ENCODE assay signal across 21 mouse cellular contexts in genomic region chr13:100463527-100464222, GRCm38 (mm10). TPM values are rescaled to one million over a fixed set of nuclear protein-coding genes. Genes with fewer than 3 reads are reported as not detected.
DNase-seq lines count a peak whose midpoint lies in the region; ATAC-seq lines count a peak whose summit lies in the region.
"Had no signal": no experiment of that assay in that cellular context is flagged by ENCODE, and none has a peak within 500 bp of the region (broad histone marks: within the 10 kb centered on the region; RNA-seq: fewer than 3 reads in every experiment).

No protein-coding gene starts in this region.

- no peak overlapping the region for H3K9ac ChIP-seq in kidney, embryonic 14.5 days (ENCODE audit: low read depth, low read length)
- no peak overlapping the region for H3K9ac ChIP-seq in midbrain, embryonic 16.5 days (ENCODE audit: low read depth, low read length)
- H3K9ac ChIP-seq: forebrain, postnatal 0 days; hindbrain, embryonic 14.5 days; midbrain, embryonic 12.5 days had no signal

- H3K36me3 ChIP-seq in kidney, embryonic 14.5 days (ENCODE audit: control insufficient read depth, insufficient read depth, low read length): peaks cover 38% of the 10 kb centered on the region
- peaks cover 28% of the 10 kb centered on the region for H3K36me3 ChIP-seq in midbrain, embryonic 16.5 days (ENCODE audit: control insufficient read depth, insufficient read depth, low read length)

- peak; percentile 1 for DNase-seq in NIH3T3 (ENCODE audit: low read depth)
- peak; percentile 50 for DNase-seq in c-Kit-positive CD71-positive TER-119-positive erythroid progenitor cells, embryonic 14.5 days (ENCODE audit: low spot score)
- peak; percentile 12 for DNase-seq in liver
- DNase-seq in kidney, adult 18-20 months: no peak
- DNase-seq in gastrocnemius, postnatal 4 days (ENCODE audit: low spot score in 2 of 2): no peak
- DNase-seq: cerebellum, adult 11 months; forebrain, postnatal 0 days; kidney, adult 11 months; kidney, postnatal 25 days; layer of hippocampus, postnatal 36 days; left cerebral cortex, postnatal 4 days; lung, adult 18-20 months; lung, postnatal 4 days had no signal

- peak; percentile 46; the same call in 1 of the 2 replicates for ATAC-seq in megakaryocyte progenitor cell, adult 5-6 weeks (replicated peaks; ENCODE audit: poor library complexity)
- ATAC-seq in kidney, embryonic 14.5 days (ENCODE audit: low FRiP score, low TSS enrichment): no peak
- no peak for ATAC-seq in midbrain, embryonic 16.5 days
- ATAC-seq: forebrain, postnatal 0 days had no signal

- WGBS in kidney, embryonic 14.5 days: 74% methylated on average over 2 of the region's 2 CpGs
- WGBS in midbrain, embryonic 16.5 days: 100% methylated on average over 2 of the region's 2 CpGs

- no peaks in the 10 kb centered on the region for H3K4me1 ChIP-seq in kidney, embryonic 14.5 days (ENCODE audit: control insufficient read depth, insufficient read depth, low read length)
- H3K4me1 ChIP-seq in midbrain, embryonic 16.5 days (ENCODE audit: control insufficient read depth, insufficient read depth, low read length): no peaks in the 10 kb centered on the region
- H3K4me1 ChIP-seq: midbrain, embryonic 12.5 days had no signal

- H3K27me3 ChIP-seq in kidney, embryonic 14.5 days (ENCODE audit: control insufficient read depth, insufficient read depth, low read length): no peaks in the 10 kb centered on the region
- no peaks in the 10 kb centered on the region for H3K27me3 ChIP-seq in midbrain, embryonic 16.5 days (ENCODE audit: control insufficient read depth, insufficient read depth, low read depth, low read length)
- H3K27me3 ChIP-seq: midbrain, embryonic 12.5 days had no signal

- H3K9me3 ChIP-seq in kidney, embryonic 14.5 days (ENCODE audit: control insufficient read depth, low read length): no peaks in the 10 kb centered on the region
- peaks cover 10% of the 10 kb centered on the region for H3K9me3 ChIP-seq in midbrain, embryonic 16.5 days (replicated peaks; ENCODE audit: control insufficient read depth, low read length, poor library complexity, severe bottlenecking)

- no peak overlapping the region for H3K4me3 ChIP-seq in kidney, embryonic 14.5 days (ENCODE audit: low read length)
- H3K4me3 ChIP-seq in midbrain, embryonic 16.5 days (ENCODE audit: low read depth, low read length): no peak overlapping the region
- H3K4me3 ChIP-seq: midbrain, embryonic 12.5 days had no signal

- H3K27ac ChIP-seq in kidney, embryonic 14.5 days (ENCODE audit: low read depth, low read length): no peak overlapping the region
- no peak overlapping the region for H3K27ac ChIP-seq in midbrain, embryonic 16.5 days (ENCODE audit: low read length)
- H3K27ac ChIP-seq: hindbrain, embryonic 14.5 days; midbrain, embryonic 12.5 days had no signal

- H3K4me2 ChIP-seq in kidney, embryonic 14.5 days (replicated peaks; ENCODE audit: low read depth, low read length): no peak overlapping the region
- H3K4me2 ChIP-seq in midbrain, embryonic 16.5 days (ENCODE audit: low read length): no peak overlapping the region
- H3K4me2 ChIP-seq: hindbrain, embryonic 14.5 days; midbrain, embryonic 12.5 days had no signal

RNA-seq across cellular contexts. Expression of gene Naip1, which starts 11.0 kb away (rescaled TPM):
- 0.05 TPM in 1 of 2 replicates, not detected in the other for total RNA-seq in megakaryocyte progenitor cell, adult 5-6 weeks (2015)
- not detected in 2 replicates for total RNA-seq in megakaryocyte progenitor cell, adult 5-6 weeks (2017)
- under 1 TPM in 1 of 2 experiments, not detected in 1; 0.08 TPM for total RNA-seq in gastrocnemius, postnatal 4 days (2021)
- polyA plus RNA-seq in kidney, embryonic 14.5 days (2014; fragmentation: Nextera tagmentation; extraction: Ambion mirVana): 0.04 TPM in 1 of 2 replicates, not detected in the other
- not detected in 2 replicates for polyA plus RNA-seq in midbrain, embryonic 16.5 days (2015; fragmentation: Nextera tagmentation; extraction: Ambion mirVana)
- total RNA-seq: gastrocnemius, adult 8-10 months had no signal
- polyA plus RNA-seq: embryonic facial prominence, embryonic 11.5 days; heart, postnatal 0 days; midbrain, embryonic 12.5 days had no signal

RNA-seq across cellular contexts. Expression of gene Gtf2h2, which starts 28.7 kb away (rescaled TPM):
- 62.5 and 69.7 TPM in 2 replicates for total RNA-seq in megakaryocyte progenitor cell, adult 5-6 weeks (2015)
- total RNA-seq in megakaryocyte progenitor cell, adult 5-6 weeks (2017): 57.3 and 66.1 TPM in 2 replicates
- 10 to 100 TPM; 26.4 to 27.9 TPM for total RNA-seq in gastrocnemius, postnatal 4 days (2021)
- polyA plus RNA-seq in kidney, embryonic 14.5 days (2014; fragmentation: Nextera tagmentation; extraction: Ambion mirVana): 86.3 and 94.4 TPM in 2 replicates
- polyA plus RNA-seq in midbrain, embryonic 16.5 days (2015; fragmentation: Nextera tagmentation; extraction: Ambion mirVana): 71.7 and 73.4 TPM in 2 replicates

Comparison
In these comparisons a context has a peak if more than half of its experiments do, and no peak if none do; other contexts are left out.
1. DNase-seq: peak in NIH3T3 (single experiment), c-Kit-positive CD71-positive TER-119-positive erythroid progenitor cells, embryonic 14.5 days (single experiment) and liver (single experiment); none in kidney, adult 18-20 months (single experiment) and gastrocnemius, postnatal 4 days (0 of 2).